Mouse (Mus musculus) G1E (cell line): ENCODE measurements at regions not wholly inside any gene's neighbourhood (a gene's known extent, or its start where the extent isn't known, plus 50 kb on each side); places are given as distances from the start of the nearest gene placed in this dataset.

Experiments
- CTCF ChIP-seq: IDR thresholded peaks from 2 replicates; pipeline ENCODE4 v1.5.1; 2012; ENCODE audit warnings: low read depth, low read length, inconsistent platforms, mixed read lengths
- GATA1 ChIP-seq: IDR thresholded peaks from 2 replicates; pipeline ENCODE4 v1.6.1; 2012; ENCODE audit warnings: borderline replicate concordance, low read length, inconsistent platforms, mixed read lengths

- TF ChIP-seq GATA1 (no peak), CTCF (no peak)
Observed at GRCm38 (mm10) chr5:111822882-111823281, 89.2 kb downstream of the Gm26897 start.
